Comparison of ENCODE assay signal across 10 mouse cellular contexts in the genomic region with DNA sequence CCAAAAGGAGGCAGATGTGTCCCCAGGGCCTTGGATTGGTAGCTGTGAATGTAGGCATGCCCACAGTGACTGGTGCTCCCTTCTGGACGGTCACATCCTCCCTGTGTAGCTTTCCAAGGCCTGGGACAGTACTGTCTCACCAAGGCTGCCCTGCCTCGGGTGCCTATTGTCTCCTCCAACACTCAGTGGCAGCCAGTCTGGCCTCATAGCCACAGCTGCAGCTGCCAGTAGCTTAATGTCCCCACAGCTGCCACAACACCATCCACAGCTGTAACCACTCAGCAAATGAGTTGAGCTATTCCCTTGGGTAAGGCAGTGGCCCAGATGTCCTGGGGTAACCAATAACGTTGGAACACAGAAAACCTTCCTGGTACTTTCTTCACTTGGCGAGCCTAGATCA.
DNase-seq lines count a peak whose midpoint lies in the region; ATAC-seq and TF ChIP-seq lines count a peak whose summit lies in the region.
"Had no signal": no experiment of that assay in that cellular context is flagged by ENCODE, and none has a peak within 500 bp of the region (broad histone marks: within the 10 kb centered on the region; RNA-seq: fewer than 3 reads in every experiment).

No protein-coding gene starts in this region.

- DNase-seq in liver, postnatal 0 days, result peak; percentile 23
- DNase-seq in liver, result no peak
- peak; percentile 58 for DNase-seq in forelimb bud, embryonic 11.5 days (ENCODE audit: low read depth, low spot score)
- DNase-seq in hindbrain, embryonic 11.5 days (ENCODE audit: low spot score), result peak; percentile 29
- peak; percentile 22 for DNase-seq in neural tube, embryonic 10.5 days (ENCODE audit: extremely low spot score, low spot score)
- DNase-seq in urinary bladder, postnatal 10 days (ENCODE audit: low spot score), result no peak
- no peak for DNase-seq in spleen, adult 12 weeks (ENCODE audit: low spot score)
- DNase-seq in adrenal gland, postnatal 10 days, result no peak
- DNase-seq: cerebellum, adult 8-10 months had no signal

- no peak for TF ChIP-seq EP300 in liver, postnatal 0 days (IDR thresholded peaks at IDR 0.05; ENCODE audit: low read depth)

- H3K27ac ChIP-seq in liver, postnatal 0 days (ENCODE audit: low read depth), result no peak overlapping the region
- no peak overlapping the region for H3K27ac ChIP-seq in hindbrain, embryonic 11.5 days (ENCODE audit: low read depth, low read length)
- H3K27ac ChIP-seq: forebrain, embryonic 12.5 days had no signal

- no peak overlapping the region for H3K4me2 ChIP-seq in liver, postnatal 0 days (ENCODE audit: low read depth, low read length)
- no peak overlapping the region for H3K4me2 ChIP-seq in hindbrain, embryonic 11.5 days (replicated peaks; ENCODE audit: low read depth, low read length)
- H3K4me2 ChIP-seq: forebrain, embryonic 12.5 days had no signal

- H3K36me3 ChIP-seq in liver, postnatal 0 days (replicated peaks; ENCODE audit: insufficient read depth, low read length), result no peaks in the 10 kb centered on the region
- no peaks in the 10 kb centered on the region for H3K36me3 ChIP-seq in hindbrain, embryonic 11.5 days (ENCODE audit: control insufficient read depth, insufficient read depth, low read length)
- H3K36me3 ChIP-seq: forebrain, embryonic 12.5 days had no signal

- H3K9me3 ChIP-seq in liver, postnatal 0 days (ENCODE audit: low read length), result no peaks in the 10 kb centered on the region
- no peaks in the 10 kb centered on the region for H3K9me3 ChIP-seq in hindbrain, embryonic 11.5 days (ENCODE audit: control insufficient read depth, low read length)
- H3K9me3 ChIP-seq: forebrain, embryonic 12.5 days had no signal

- no peaks in the 10 kb centered on the region for H3K27me3 ChIP-seq in liver, postnatal 0 days (ENCODE audit: insufficient read depth, low read length)
- no peaks in the 10 kb centered on the region for H3K27me3 ChIP-seq in hindbrain, embryonic 11.5 days (ENCODE audit: control insufficient read depth, insufficient read depth, low read length)
- H3K27me3 ChIP-seq: forebrain, embryonic 12.5 days had no signal

- no peaks in the 10 kb centered on the region for H3K4me1 ChIP-seq in liver, postnatal 0 days (ENCODE audit: insufficient read depth)
- H3K4me1 ChIP-seq in hindbrain, embryonic 11.5 days (replicated peaks; ENCODE audit: control insufficient read depth, insufficient read depth, low read length), result peaks cover 2% of the 10 kb centered on the region; the same call in 1 of the 2 replicates
- H3K4me1 ChIP-seq: forebrain, embryonic 12.5 days had no signal

- ATAC-seq in liver, postnatal 0 days, result peak; percentile 38; the same call in 1 of the 2 replicates
- peak; percentile 45 for ATAC-seq in hindbrain, embryonic 11.5 days (ENCODE audit: low FRiP score)

- 53% methylated on average over 4 of the region's 4 CpGs for WGBS in liver, postnatal 0 days (ENCODE audit: insufficient replicate concordance)
- 58% methylated on average over 4 of the region's 4 CpGs for WGBS in hindbrain, embryonic 11.5 days

- no peak for TF ChIP-seq CTCF in liver, postnatal 0 days (IDR thresholded peaks at IDR 0.05; ENCODE audit: low read depth)

- H3K4me3 ChIP-seq in liver, postnatal 0 days (ENCODE audit: low read depth, low read length), result no peak overlapping the region
- no peak overlapping the region for H3K4me3 ChIP-seq in hindbrain, embryonic 11.5 days (ENCODE audit: low read depth, low read length)
- H3K4me3 ChIP-seq: forebrain, embryonic 12.5 days had no signal

- no peak overlapping the region for H3K9ac ChIP-seq in liver, postnatal 0 days (replicated peaks)
- no peak overlapping the region for H3K9ac ChIP-seq in hindbrain, embryonic 11.5 days (ENCODE audit: low read depth, low read length)
- H3K9ac ChIP-seq: forebrain, embryonic 12.5 days had no signal

Comparison
In these comparisons a context has a peak if more than half of its experiments do, and no peak if none do; other contexts are left out.
1. DNase-seq: peak in liver, postnatal 0 days (single experiment), forelimb bud, embryonic 11.5 days (single experiment), hindbrain, embryonic 11.5 days (single experiment) and neural tube, embryonic 10.5 days (single experiment); none in liver (single experiment), urinary bladder, postnatal 10 days (single experiment), spleen, adult 12 weeks (single experiment) and adrenal gland, postnatal 10 days (single experiment).